Comparison of ENCODE assay signal across 8 mouse cellular contexts in the genomic region with DNA sequence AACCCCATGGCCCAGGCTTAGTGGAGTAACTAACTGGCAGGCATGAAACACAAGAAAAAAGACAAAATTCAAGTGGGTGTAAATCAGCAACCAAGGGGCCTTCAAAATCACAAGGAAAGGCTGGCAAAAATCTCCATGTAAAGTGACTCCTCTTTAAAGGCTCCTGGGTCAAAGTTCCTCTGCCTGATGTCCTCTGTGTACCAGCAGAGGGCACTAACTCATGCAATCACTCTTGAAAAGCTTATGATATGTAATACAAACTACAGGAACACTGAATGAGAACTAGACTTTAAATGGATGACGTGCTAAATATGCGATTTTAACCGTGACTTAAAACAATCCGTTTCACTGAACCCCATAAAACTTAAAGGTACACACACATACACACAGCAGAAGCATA.
DNase-seq lines count a peak whose midpoint lies in the region.

No protein-coding gene starts in this region.

- peak; percentile 19 to 37 for DNase-seq in heart, adult 18-20 months
- DNase-seq in heart, postnatal 25 days (ENCODE audit: low spot score) = no peak
- DNase-seq in thymus, postnatal 0 days (ENCODE audit: low spot score) = peak; percentile 13
- no peak for DNase-seq in thymus, postnatal 14 days
- peak; percentile 42 to 51 for DNase-seq in kidney, postnatal 36 days
- DNase-seq in testis, postnatal 10 days (ENCODE audit: low spot score) = no peak
- DNase-seq in T-cell, adult 2 months (ENCODE audit: low spot score) = no peak
- DNase-seq in left cerebral cortex, adult 18-20 months (ENCODE audit: low spot score in 2 of 2) = no peak

- intact Hi-C loops in heart, postnatal 25 days (cut with DNase I) = loop anchor here (2.0 to 5.0 kb wide), 2 partner anchors 74 to 166 kb away; no protein-coding TSS in a partner anchor

Comparison
In these comparisons a context has a peak if more than half of its experiments do, and no peak if none do; other contexts are left out.
1. DNase-seq: peak in heart, adult 18-20 months (2 of 2), thymus, postnatal 0 days (single experiment) and kidney, postnatal 36 days (2 of 2); none in heart, postnatal 25 days (single experiment), thymus, postnatal 14 days (single experiment), testis, postnatal 10 days (single experiment), T-cell, adult 2 months (single experiment) and left cerebral cortex, adult 18-20 months (0 of 2).